Mouse (Mus musculus): ENCODE results near the gene Tbca. TPM values are rescaled to one million over a fixed set of nuclear protein-coding genes. Genes with fewer than 3 reads are reported as not detected.

Gene Tbca
- 13.1 and 16.1 TPM in 2 replicates for polyA plus RNA-seq (2012; rRNA removed)

GRCm38 (mm10) chr13:94788771-94789649, at the start of gene Tbca:
Tbca (plus strand) TSS chr13:94788910.
- under 1% methylated on average over 74 of the region's 81 CpGs for WGBS
- peak; percentile 59 for DNase-seq (ENCODE audit: low read depth, low spot score)

GRCm38 (mm10) chr13:94745176-94745575, 43.5 kb upstream of the Tbca start:
- no peak for DNase-seq (ENCODE audit: low read depth, low spot score)
- 89% methylated on average over 1 of the region's 1 CpGs for WGBS

- no peak for DNase-seq (ENCODE audit: low read depth, low spot score)
- WGBS: 89% methylated on average over 12 of the region's 12 CpGs
These were observed 22.9 kb upstream of the Tbca start for GRCm38 (mm10) chr13:94765852-94766251.

- no peak for DNase-seq (ENCODE audit: low read depth, low spot score)
- WGBS: 34% methylated on average over 3 of the region's 3 CpGs
These were observed 20.1 kb upstream of the Tbca start for GRCm38 (mm10) chr13:94768460-94769154.

DNA sequence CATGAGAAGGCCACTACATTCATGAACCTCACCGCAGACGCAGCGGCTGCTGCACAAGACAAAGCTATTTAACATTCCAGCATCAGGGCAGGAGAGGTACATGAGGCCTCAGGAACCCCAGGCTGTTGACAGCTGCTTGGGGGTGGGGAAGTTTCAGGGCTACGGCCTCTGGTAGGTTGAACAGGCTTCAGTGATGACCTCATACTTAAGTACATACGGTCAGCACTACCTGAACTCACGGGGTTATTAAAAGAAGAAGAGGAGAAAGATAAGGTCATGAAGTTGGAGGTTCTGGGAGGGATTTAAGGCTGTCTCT, 19.6 kb upstream of the Tbca start:
- WGBS: 26% methylated on average over 6 of the region's 6 CpGs
- no peak for DNase-seq (ENCODE audit: low read depth, low spot score)

- WGBS: 70% methylated on average over 2 of the region's 2 CpGs
- DNase-seq (ENCODE audit: low read depth, low spot score): no peak
These were observed 1.8 kb upstream of the Tbca start for GRCm38 (mm10) chr13:94786866-94787265.

GRCm38 (mm10) chr13:94794689-94795088, 6.0 kb downstream of the Tbca start:
- no peak for DNase-seq (ENCODE audit: low read depth, low spot score)
- 62% methylated on average over 1 of the region's 1 CpGs for WGBS

DNA sequence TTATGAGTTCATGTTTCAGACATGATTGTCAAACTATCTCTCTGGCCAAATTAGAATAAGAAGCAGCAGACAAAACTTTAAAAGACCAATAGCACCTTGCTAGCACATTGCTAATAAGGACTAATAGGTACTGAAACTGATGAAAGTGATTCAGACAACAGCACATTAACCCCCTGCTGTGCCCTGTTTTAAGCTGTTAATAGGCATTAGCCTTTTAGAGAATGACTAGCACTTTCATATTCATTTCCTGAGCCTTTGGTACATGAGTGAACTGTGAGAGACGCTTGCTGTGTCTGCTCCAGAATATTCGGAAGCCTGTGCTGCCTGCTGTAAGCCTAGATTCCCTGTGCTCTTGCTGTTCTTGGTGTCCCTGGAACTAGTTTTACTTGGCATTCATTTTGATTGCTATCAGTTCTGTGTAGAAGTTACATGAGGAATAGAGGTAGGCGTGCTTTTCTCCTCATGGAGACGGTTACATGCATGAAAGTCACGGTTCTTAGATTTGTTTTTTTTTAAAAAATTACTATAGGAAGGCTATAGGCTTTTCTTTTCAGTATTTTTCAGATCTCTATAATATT, 14.9 kb downstream of the Tbca start:
- DNase-seq (ENCODE audit: low read depth, low spot score): no peak

DNA sequence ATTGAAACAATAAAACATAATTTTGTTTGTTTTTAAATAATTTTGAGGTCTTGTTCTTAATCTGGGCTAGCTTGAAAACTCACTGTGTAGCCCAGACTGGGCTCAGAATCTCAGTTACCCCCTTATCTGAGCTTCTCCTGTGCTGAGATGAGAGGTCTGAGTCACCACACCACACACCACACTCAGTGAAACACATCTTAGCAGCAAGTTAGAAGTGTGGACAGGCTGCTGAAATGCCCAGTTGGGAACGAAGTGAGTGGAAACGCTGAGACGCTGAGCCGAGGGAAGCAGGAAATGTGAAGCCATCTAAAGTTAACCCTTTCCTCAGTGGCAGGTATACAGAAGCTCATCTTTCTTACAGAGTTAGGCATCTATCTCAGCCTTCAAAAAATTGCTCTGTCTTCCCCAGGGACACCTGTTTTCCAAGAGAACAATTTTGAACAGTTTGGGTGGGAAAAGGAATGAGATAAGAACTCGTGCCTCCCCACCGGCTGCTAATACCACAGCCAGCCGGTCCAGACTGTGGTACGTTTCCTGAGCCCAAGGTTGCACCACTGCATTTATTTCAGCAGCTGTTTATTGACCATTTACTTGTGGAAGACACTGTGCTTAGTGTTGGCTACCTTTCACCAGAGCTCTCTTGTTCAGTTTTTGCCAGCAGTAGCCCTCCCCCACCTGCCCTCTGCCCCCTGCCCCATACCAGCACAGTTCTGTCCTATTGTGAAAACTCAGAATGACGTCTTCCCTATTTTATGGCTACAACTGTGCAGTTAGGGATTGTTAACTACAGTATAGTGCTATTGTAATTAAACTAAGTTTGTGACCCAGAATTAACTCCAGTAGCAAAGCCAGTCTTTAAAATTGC, 17.8 kb downstream of the Tbca start:
- no peak for DNase-seq (ENCODE audit: low read depth, low spot score)
- 35% methylated on average over 9 of the region's 9 CpGs for WGBS

More for the DNA sequence above, 14.9 kb downstream of the Tbca start:
- 91% methylated on average over 5 of the region's 5 CpGs for WGBS

GRCm38 (mm10) chr13:94808596-94808995, 19.9 kb downstream of the Tbca start:
- DNase-seq (ENCODE audit: low read depth, low spot score): no peak

DNA sequence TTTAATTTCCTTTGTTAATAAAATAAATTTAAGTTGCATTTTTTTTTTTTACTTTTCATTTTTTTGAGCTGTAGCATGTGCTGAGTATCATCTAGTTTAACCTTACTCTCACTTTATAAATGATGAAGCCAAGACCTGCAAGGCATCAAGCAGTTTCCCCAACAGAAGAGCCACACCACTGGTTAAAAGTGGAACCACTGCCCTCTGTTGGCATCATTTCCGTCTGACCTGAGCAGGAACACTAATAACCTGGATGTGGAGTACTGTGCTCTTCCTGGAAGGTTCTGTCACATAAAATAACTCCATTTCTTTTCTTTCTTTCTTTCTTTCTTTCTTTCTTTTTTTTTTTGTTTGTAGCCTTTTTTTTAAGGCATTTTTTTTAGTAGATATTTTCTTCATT, 21.0 kb downstream of the Tbca start:
- DNase-seq (ENCODE audit: low read depth, low spot score): no peak
- WGBS: 56% methylated on average over 1 of the region's 1 CpGs

- no peak for DNase-seq (ENCODE audit: low read depth, low spot score)
- WGBS: 94% methylated on average over 1 of the region's 1 CpGs
These were observed 22.7 kb downstream of the Tbca start for GRCm38 (mm10) chr13:94811451-94811850.

GRCm38 (mm10) chr13:94813770-94814169, 25.1 kb downstream of the Tbca start:
- DNase-seq (ENCODE audit: low read depth, low spot score): no peak
- WGBS: 26% methylated on average over 3 of the region's 3 CpGs

DNA sequence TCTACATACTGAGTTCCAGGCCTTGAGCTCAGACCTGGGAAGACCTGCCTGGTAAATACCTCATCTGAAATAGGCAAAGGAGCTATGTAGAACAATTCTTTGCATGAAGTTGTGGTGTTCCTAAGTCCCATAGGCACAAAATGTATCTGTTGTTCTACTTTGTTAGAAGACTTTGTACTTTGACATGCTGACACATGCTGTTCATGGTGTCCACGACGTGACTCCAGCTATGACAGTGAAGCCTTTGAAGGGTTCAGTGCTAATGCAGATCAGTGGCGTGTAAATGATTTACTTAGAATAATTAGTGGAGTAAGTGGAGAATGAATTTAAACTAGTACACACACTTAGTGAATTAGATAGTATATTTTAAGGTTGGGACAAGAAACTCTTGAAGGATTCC, 31.8 kb downstream of the Tbca start:
- DNase-seq (ENCODE audit: low read depth, low spot score): no peak

GRCm38 (mm10) chr13:94820956-94821355, 32.2 kb downstream of the Tbca start:
- no peak for DNase-seq (ENCODE audit: low read depth, low spot score)
- 59% methylated on average over 2 of the region's 2 CpGs for WGBS

More for the DNA sequence above, 31.8 kb downstream of the Tbca start:
- 55% methylated on average over 3 of the region's 3 CpGs for WGBS

- WGBS: 94% methylated on average over 5 of the region's 5 CpGs
- no peak for DNase-seq (ENCODE audit: low read depth, low spot score)
These were observed 37.7 kb downstream of the Tbca start for GRCm38 (mm10) chr13:94826389-94826788.

DNA sequence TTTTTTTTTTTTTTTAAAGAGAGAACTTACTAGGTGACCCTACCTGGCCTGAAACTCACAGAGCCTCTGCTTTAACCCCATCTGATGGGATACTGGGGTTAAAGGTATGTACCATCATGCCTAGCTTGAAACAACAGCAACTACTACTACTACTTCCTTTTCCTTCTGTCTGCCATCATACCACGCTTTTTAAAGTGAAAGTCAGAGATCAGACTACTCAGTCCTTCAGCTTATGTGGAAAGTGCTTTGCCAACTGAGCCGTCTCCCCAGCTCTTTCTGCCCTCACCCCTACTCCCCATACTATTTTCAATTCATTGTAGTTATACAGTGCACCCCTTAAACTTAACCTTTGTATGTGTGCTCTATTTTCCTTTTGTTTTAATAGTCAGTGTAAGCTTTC, 38.3 kb downstream of the Tbca start:
- 86% methylated on average over 2 of the region's 2 CpGs for WGBS

DNA sequence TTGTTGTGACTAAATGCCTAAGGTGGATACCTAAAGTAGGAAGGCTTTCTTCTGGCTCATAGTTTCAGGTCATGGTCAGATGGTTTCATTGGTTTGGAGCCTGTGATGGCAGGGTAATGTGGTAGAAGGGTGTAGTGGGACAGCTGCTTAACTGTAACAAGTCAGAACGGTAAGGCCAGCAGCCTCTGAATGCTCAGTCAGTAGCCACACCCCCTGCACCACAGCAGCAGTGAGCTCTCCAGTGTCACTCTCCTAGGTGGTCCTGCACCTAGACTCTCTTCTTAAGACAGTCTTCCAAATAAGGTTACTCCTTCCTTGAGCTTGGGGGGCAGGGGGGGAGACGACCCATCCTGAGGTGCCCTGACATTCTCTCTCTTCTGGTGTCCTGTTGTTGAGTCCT, 39.1 kb downstream of the Tbca start:
- 42% methylated on average over 2 of the region's 2 CpGs for WGBS

More for the DNA sequence above, 38.3 kb downstream of the Tbca start:
- no peak for DNase-seq (ENCODE audit: low read depth, low spot score)

DNA sequence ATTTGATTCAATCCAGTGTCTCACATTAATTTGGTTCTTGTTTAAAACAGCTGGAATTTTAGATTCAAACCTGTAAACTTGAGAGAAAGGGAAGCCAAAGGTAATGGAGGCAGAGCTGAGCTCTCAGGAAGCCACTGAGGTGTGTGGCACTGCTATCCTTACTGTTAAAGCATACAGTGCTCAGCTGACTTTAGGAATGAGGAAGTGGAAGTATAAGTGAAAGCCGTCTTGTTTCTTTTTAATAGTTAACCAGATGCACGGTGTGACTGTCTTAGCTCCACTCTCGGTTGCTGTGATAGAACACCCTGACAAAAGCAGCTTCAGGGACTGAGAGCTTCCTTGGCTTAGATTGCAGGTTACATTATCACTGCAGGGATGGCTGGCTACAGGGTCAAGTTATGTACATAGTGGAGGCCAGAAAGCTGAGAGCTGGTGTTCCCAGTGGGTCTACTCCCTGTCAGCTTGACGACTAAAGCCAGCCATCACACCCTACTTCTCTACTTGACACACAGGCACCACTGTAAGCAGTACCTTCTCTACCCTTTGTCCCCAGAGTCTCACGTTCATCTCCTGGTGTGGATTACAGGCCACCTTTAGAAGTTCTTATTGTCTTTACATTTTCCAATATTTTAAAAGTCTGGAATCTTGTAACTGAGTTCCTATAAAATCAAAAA, 49.5 kb downstream of the Tbca start:
- 24% methylated on average over 5 of the region's 5 CpGs for WGBS
- no peak for DNase-seq (ENCODE audit: low read depth, low spot score)

More for the DNA sequence above, 39.1 kb downstream of the Tbca start:
- no peak for DNase-seq (ENCODE audit: low read depth, low spot score)

All from large intestine, adult 2 months (tissue).